Mouse (Mus musculus) thymus, postnatal 10 days (tissue): ENCODE measurements around the gene Fxyd7.

Source experiments
- DNase-seq, 2 experiments: peaks; one replicate each; pipeline ENCODE4 v3.0.0; 2021; ENCODE audit warnings: low spot score in 2 of 2

Gene Fxyd7

GRCm38 (mm10) chr7:31050921-31051320 lies 346 bp downstream of the Fxyd7 start:
- no peak for DNase-seq

GRCm38 (mm10) chr7:31050487-31050886 lies 780 bp downstream of the Fxyd7 start:
- no peak for DNase-seq

- no peak for DNase-seq
Observed at GRCm38 (mm10) chr7:31049846-31050281, 1.4 kb downstream of the Fxyd7 start.

- DNase-seq, result no peak
Observed at GRCm38 (mm10) chr7:31049135-31049845, 2.0 kb downstream of the Fxyd7 start.

- DNase-seq, result no peak
Observed at GRCm38 (mm10) chr7:31042431-31042910, 8.8 kb downstream of the Fxyd7 start, which contains the start of gene Fxyd5. Gene Fxyd5 (minus strand): TSS chr7:31042481.

- DNase-seq, result peak; percentile 52 to 63
Observed at GRCm38 (mm10) chr7:31041662-31042315, 9.5 kb downstream of the Fxyd7 start.

- DNase-seq, result peak in 1 of 2 experiments; percentile 24
Observed at GRCm38 (mm10) chr7:31041023-31041407, 10.3 kb downstream of the Fxyd7 start.

GRCm38 (mm10) chr7:31040281-31041022 lies 10.8 kb downstream of the Fxyd7 start:
- DNase-seq, result peak in 1 of 2 experiments; percentile 32

GRCm38 (mm10) chr7:31039011-31039410 lies 12.3 kb downstream of the Fxyd7 start:
- DNase-seq, result no peak

- DNase-seq, result peak; percentile 49 to 59
Observed at GRCm38 (mm10) chr7:31037675-31038074, 13.6 kb downstream of the Fxyd7 start.

- peak in 1 of 2 experiments; percentile 32 for DNase-seq
Observed at GRCm38 (mm10) chr7:31036917-31037316, 14.3 kb downstream of the Fxyd7 start.

- DNase-seq, result no peak
Observed at GRCm38 (mm10) chr7:31035291-31035690, 16.0 kb downstream of the Fxyd7 start.

GRCm38 (mm10) chr7:31034789-31035188 lies 16.5 kb downstream of the Fxyd7 start:
- DNase-seq, result peak; percentile 20 to 56

GRCm38 (mm10) chr7:31033409-31034165 lies 17.7 kb downstream of the Fxyd7 start:
- DNase-seq, result peak; percentile 60 to 68

- no peak for DNase-seq
Observed at GRCm38 (mm10) chr7:31031731-31032130, 19.5 kb downstream of the Fxyd7 start.

- DNase-seq, result no peak
Observed at GRCm38 (mm10) chr7:31030717-31031116, 20.6 kb downstream of the Fxyd7 start.

- no peak for DNase-seq
Observed at GRCm38 (mm10) chr7:31028609-31029008, 22.7 kb downstream of the Fxyd7 start.

- DNase-seq, result no peak
Observed at GRCm38 (mm10) chr7:31017104-31017901, 34.0 kb downstream of the Fxyd7 start.

GRCm38 (mm10) chr7:31012971-31013370 lies 38.3 kb downstream of the Fxyd7 start:
- DNase-seq, result no peak

GRCm38 (mm10) chr7:31008889-31009288 lies 42.4 kb downstream of the Fxyd7 start:
- no peak for DNase-seq

- DNase-seq, result no peak
Observed at GRCm38 (mm10) chr7:31008175-31008574, 43.1 kb downstream of the Fxyd7 start.
